In genomic region chr9:123528926-123529295, GRCm38 (mm10) we compare ENCODE assay signal across 8 mouse cellular contexts. TPM values are rescaled to one million over a fixed set of nuclear protein-coding genes. Genes with fewer than 3 reads are reported as not detected.
DNase-seq lines count a peak whose midpoint lies in the region; ATAC-seq and TF ChIP-seq lines count a peak whose summit lies in the region.

No protein-coding gene starts in this region.

- no peaks in the 10 kb centered on the region for H3K36me3 ChIP-seq in ES-Bruce4 (ENCODE audit: control insufficient read depth, insufficient read depth, low read length, poor library complexity, severe bottlenecking)
- H3K36me3 ChIP-seq in embryonic facial prominence, embryonic 15.5 days, result no peaks in the 10 kb centered on the region

- no peaks in the 10 kb centered on the region for H3K27me3 ChIP-seq in ES-Bruce4 (ENCODE audit: control insufficient read depth, insufficient read depth, low read length, poor library complexity, severe bottlenecking)
- H3K27me3 ChIP-seq in embryonic facial prominence, embryonic 15.5 days, result no peaks in the 10 kb centered on the region

- WGBS in embryonic facial prominence, embryonic 15.5 days, result under 1% methylated on average over 17 of the region's 17 CpGs

- 0 out of 2 replicates have a peak, but pooled peaks have one; percentile 5 for ATAC-seq in embryonic facial prominence, embryonic 15.5 days (ENCODE audit: insufficient number of reproducible peaks, low FRiP score, low TSS enrichment, low read depth)
- ATAC-seq in hematopoietic stem cell, adult 5-6 weeks (replicated peaks in 1 of 2; ENCODE audit: insufficient read depth in 1 of 2, low FRiP score in 2 of 2, low TSS enrichment in 1 of 2, low read depth in 1 of 2, poor library complexity in 2 of 2, severe bottlenecking in 2 of 2), result peak; percentile 25 to 56; a peak in 3 of 4 replicates

- H3K4me3 ChIP-seq in ES-Bruce4 (ENCODE audit: low read depth, low read length), result peak overlapping the region; percentile 90
- peak overlapping the region; percentile 96 for H3K4me3 ChIP-seq in embryonic facial prominence, embryonic 15.5 days (replicated peaks)

- H3K9ac ChIP-seq in ES-Bruce4 (ENCODE audit: low read depth, poor library complexity, severe bottlenecking), result peak overlapping the region; percentile 51
- peak overlapping the region; percentile 40; the same call in 1 of the 2 replicates for H3K9ac ChIP-seq in embryonic facial prominence, embryonic 15.5 days

- no peak for TF ChIP-seq EP300 in ES-Bruce4 (IDR thresholded peaks at IDR 0.05; ENCODE audit: insufficient read depth, low read depth, low read length)

- no peak for TF ChIP-seq POLR2A in ES-Bruce4 (IDR thresholded peaks at IDR 0.05; ENCODE audit: insufficient read depth, low read length)

- no peaks in the 10 kb centered on the region for H3K9me3 ChIP-seq in ES-Bruce4 (replicated peaks; ENCODE audit: control insufficient read depth, insufficient read depth, low read length, poor library complexity, severe bottlenecking)
- no peaks in the 10 kb centered on the region for H3K9me3 ChIP-seq in embryonic facial prominence, embryonic 15.5 days (replicated peaks)

- H3K27ac ChIP-seq in ES-Bruce4 (ENCODE audit: insufficient read depth, low read length), result peak overlapping the region; percentile 31; the same call in 1 of the 2 replicates
- peak overlapping the region; percentile 91 for H3K27ac ChIP-seq in embryonic facial prominence, embryonic 15.5 days (replicated peaks)

- H3K4me2 ChIP-seq in embryonic facial prominence, embryonic 15.5 days (replicated peaks), result peak overlapping the region; percentile 53

- H3K4me1 ChIP-seq in ES-Bruce4 (ENCODE audit: control insufficient read depth, insufficient read depth, low read length), result peaks cover 2% of the 10 kb centered on the region
- peaks cover 22% of the 10 kb centered on the region for H3K4me1 ChIP-seq in embryonic facial prominence, embryonic 15.5 days

- no peak for TF ChIP-seq CTCF in ES-Bruce4 (IDR thresholded peaks at IDR 0.05; ENCODE audit: low read depth, low read length)

- peak; percentile 71 for DNase-seq in adrenal gland, adult 2 months
- peak; percentile 46 to 59 for DNase-seq in layer of hippocampus, postnatal 36 days
- DNase-seq in lung, postnatal 10 days, result peak; percentile 45
- peak; percentile 67 for DNase-seq in right cerebral cortex, adult 18-20 months
- DNase-seq in adipocyte (ENCODE audit: low spot score), result no peak

RNA-seq across cellular contexts. Expression of gene Sacm1l, which starts 0.6 kb away (rescaled TPM):
- polyA plus RNA-seq in ES-Bruce4 (2011; ENCODE audit: insufficient read depth, insufficient read length, low read depth, missing spikeins), result 49.9 and 57.0 TPM in 2 replicates
- total RNA-seq in adrenal gland, adult 2 months (2021), result 100 to 1,000 TPM in 1 of 2 experiments, 10 to 100 TPM in 1; 75.2 to 160 TPM
- 1.8 and 2.3 TPM in 2 replicates for polyA plus RNA-seq in adrenal gland, adult 2 months (2012; rRNA removed)
- polyA plus RNA-seq in embryonic facial prominence, embryonic 15.5 days (2015; fragmentation: Nextera tagmentation; extraction: Ambion mirVana), result 47.7 and 49.0 TPM in 2 replicates
- total RNA-seq in hematopoietic stem cell, adult 5-6 weeks (2017), result 52.7 and 58.9 TPM in 2 replicates
- total RNA-seq in layer of hippocampus, postnatal 36 days (2021), result 10 to 100 TPM; 59.3 to 63.7 TPM

RNA-seq across cellular contexts. Expression of gene Limd1, which starts 50.4 kb away (rescaled TPM):
- polyA plus RNA-seq in ES-Bruce4 (2011; ENCODE audit: insufficient read depth, insufficient read length, low read depth, missing spikeins), result 23.3 TPM in 2 replicates
- total RNA-seq in adrenal gland, adult 2 months (2021), result 10 to 100 TPM; 28.7 to 33.0 TPM
- polyA plus RNA-seq in adrenal gland, adult 2 months (2012; rRNA removed), result 30.2 and 48.8 TPM in 2 replicates
- polyA plus RNA-seq in embryonic facial prominence, embryonic 15.5 days (2015; fragmentation: Nextera tagmentation; extraction: Ambion mirVana), result 53.8 and 53.9 TPM in 2 replicates
- total RNA-seq in hematopoietic stem cell, adult 5-6 weeks (2017), result 18.2 and 25.5 TPM in 2 replicates
- 1 to 10 TPM; 7.5 to 7.7 TPM for total RNA-seq in layer of hippocampus, postnatal 36 days (2021)
